Mouse (Mus musculus): ENCODE measurements around the gene Olfr287. TPM values are rescaled to one million over a fixed set of nuclear protein-coding genes. Genes with fewer than 3 reads are reported as not detected.

Olfr287 gene
- polyA plus RNA-seq, 1 experiment from 2014 or later = not detected

GRCm38 (mm10) chr15:98195442-98195841 is 25.4 kb downstream of the Olfr287 start, which contains the start of gene Olfr288:
TSS of gene Olfr288 (minus strand) at chr15:98195542.
- Histone ChIP-seq H3K9ac (no peak within 1 kb of the TSS), H3K4me2 (replicated peaks) (no peak within 1 kb of the TSS), H3K36me3 (no peaks in the 10 kb centered on the region), H3K4me1 (no peaks in the 10 kb centered on the region), H3K27ac (replicated peaks) (no peak within 1 kb of the TSS), H3K9me3 (replicated peaks) (no peaks in the 10 kb centered on the region), H3K27me3 (no peaks in the 10 kb centered on the region), H3K4me3 (replicated peaks) (no peak within 1 kb of the TSS)
- 61% methylated on average over 3 of the region's 3 CpGs for WGBS
- ATAC-seq (ENCODE audit: insufficient number of reproducible peaks, low FRiP score, low TSS enrichment, low read depth) = no peak

- Histone ChIP-seq H3K27ac (replicated peaks) (no peak overlapping the region), H3K4me2 (replicated peaks) (no peak overlapping the region), H3K9ac (no peak overlapping the region), H3K4me3 (replicated peaks) (no peak overlapping the region), H3K9me3 (replicated peaks) (no peaks in the 10 kb centered on the region), H3K36me3 (no peaks in the 10 kb centered on the region), H3K4me1 (peaks cover 10% of the 10 kb centered on the region; the same call in 1 of the 2 replicates), H3K27me3 (0 out of 2 replicates have a peak, but pooled peaks cover 4% of the 10 kb centered on the region)
- ATAC-seq (ENCODE audit: insufficient number of reproducible peaks, low FRiP score, low TSS enrichment, low read depth) = no peak
- WGBS = 33% methylated on average over 4 of the region's 4 CpGs
Observed at GRCm38 (mm10) chr15:98184456-98184855, 36.4 kb downstream of the Olfr287 start.

- WGBS = 66% methylated on average over 12 of the region's 12 CpGs
- Histone ChIP-seq H3K36me3 (no peaks in the 10 kb centered on the region), H3K4me3 (replicated peaks) (no peak overlapping the region; the same call in 1 of the 2 replicates), H3K4me2 (replicated peaks) (peak overlapping the region; percentile 69), H3K27me3 (0 out of 2 replicates have a peak, but pooled peaks cover 10% of the 10 kb centered on the region), H3K4me1 (peaks cover 10% of the 10 kb centered on the region; the same call in 1 of the 2 replicates), H3K9me3 (replicated peaks) (no peaks in the 10 kb centered on the region), H3K9ac (no peak overlapping the region), H3K27ac (replicated peaks) (no peak overlapping the region)
- ATAC-seq (ENCODE audit: insufficient number of reproducible peaks, low FRiP score, low TSS enrichment, low read depth) = no peak
Observed at GRCm38 (mm10) chr15:98181856-98182570, 38.8 kb downstream of the Olfr287 start.

DNA sequence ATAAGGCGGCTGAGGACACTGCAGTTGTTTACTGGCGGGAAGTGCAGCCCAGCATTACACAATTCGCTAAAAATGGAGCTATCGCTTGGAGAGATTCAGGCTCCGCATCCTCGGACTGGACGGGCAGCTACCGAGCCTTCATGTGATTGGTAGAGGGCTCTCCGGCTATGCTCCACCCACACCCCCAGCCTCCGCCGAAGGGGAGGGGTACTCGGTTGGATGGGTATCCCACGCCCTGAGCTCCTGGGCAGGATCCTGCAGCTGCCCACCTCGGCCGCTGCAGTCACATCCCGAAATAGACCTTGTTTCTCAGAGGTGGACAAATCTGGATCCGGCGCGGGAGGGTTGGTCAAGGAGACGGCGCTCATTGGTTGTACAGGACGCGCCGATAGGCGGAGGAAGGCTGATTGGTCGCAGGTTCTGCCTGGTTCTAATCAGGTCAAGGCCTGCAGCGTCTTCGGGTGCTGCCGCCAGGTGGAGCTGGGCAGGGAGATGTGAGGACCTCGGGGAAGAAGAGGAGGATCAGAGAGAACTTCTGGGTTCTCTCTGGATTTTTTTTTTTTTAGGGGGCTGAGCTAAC is 39.6 kb downstream of the Olfr287 start:
- under 1% methylated on average over 30 of the region's 30 CpGs for WGBS
- Histone ChIP-seq H3K9me3 (replicated peaks) (no peaks in the 10 kb centered on the region), H3K4me1 (peaks cover 10% of the 10 kb centered on the region; the same call in 1 of the 2 replicates), H3K4me2 (replicated peaks) (peak overlapping the region; percentile 69), H3K36me3 (no peaks in the 10 kb centered on the region), H3K9ac (no peak overlapping the region; the same call in 1 of the 2 replicates), H3K4me3 (replicated peaks) (peak overlapping the region; percentile 59), H3K27ac (replicated peaks) (no peak overlapping the region; the same call in 1 of the 2 replicates), H3K27me3 (peaks cover 16% of the 10 kb centered on the region; the same call in 1 of the 2 replicates)
- peak; percentile 95 for ATAC-seq (ENCODE audit: insufficient number of reproducible peaks, low FRiP score, low TSS enrichment, low read depth)

DNA sequence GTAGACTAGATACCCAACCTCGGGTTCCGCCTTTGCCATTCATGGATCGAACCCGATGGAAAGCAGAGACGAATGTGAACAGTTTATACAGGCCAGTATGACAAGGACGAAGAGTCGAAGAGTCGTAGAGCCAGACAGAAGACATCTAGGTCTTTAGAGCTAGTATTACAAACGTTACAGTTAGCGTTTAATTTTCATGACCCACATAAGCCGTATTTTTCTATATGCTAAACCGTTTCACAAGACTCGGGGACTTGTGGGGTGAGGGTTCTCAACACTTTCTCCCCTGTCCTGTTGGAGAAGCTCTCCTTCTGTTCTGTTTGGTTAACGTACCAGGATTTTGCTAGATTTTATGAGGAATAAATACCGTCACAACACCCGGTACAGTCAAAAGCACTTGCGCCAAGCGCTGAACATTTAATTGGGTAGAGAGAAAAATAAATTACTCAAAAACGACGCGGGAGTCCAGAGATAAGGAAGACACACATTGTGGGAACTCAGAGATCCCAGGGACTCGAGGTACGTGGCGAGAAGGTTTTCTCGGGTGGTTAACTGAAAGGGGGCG is 40.2 kb downstream of the Olfr287 start:
- ATAC-seq (ENCODE audit: insufficient number of reproducible peaks, low FRiP score, low TSS enrichment, low read depth) = no peak
- Histone ChIP-seq H3K9me3 (replicated peaks) (no peaks in the 10 kb centered on the region), H3K4me3 (replicated peaks) (peak overlapping the region; percentile 59), H3K4me2 (replicated peaks) (peak overlapping the region; percentile 69), H3K36me3 (no peaks in the 10 kb centered on the region), H3K27ac (replicated peaks) (no peak overlapping the region; the same call in 1 of the 2 replicates), H3K4me1 (peaks cover 10% of the 10 kb centered on the region; the same call in 1 of the 2 replicates), H3K27me3 (peaks cover 22% of the 10 kb centered on the region; the same call in 1 of the 2 replicates), H3K9ac (no peak overlapping the region)
- 6% methylated on average over 26 of the region's 26 CpGs for WGBS

DNA sequence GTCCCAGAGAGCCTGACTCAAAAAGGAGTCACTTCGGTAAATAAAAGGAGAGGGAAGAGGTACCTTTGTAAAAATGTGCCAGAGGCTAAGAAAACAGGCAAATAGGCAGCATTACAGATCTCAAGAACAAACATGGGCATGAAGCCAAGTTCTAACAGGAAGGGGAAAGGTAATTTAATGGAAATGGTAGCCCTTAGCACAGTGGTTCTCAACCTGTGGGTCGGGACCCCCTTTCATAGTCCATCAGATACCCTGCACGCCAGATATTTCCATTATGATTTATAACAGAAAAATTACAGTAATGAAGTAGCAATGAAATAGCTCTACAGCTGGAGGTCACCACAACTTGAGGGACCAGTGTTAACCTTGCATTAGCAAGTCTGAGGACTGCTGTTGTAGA is 43.5 kb downstream of the Olfr287 start:
- H3K27ac ChIP-seq (replicated peaks) = no peak overlapping the region
- H3K4me2 ChIP-seq (replicated peaks) = no peak overlapping the region
- H3K9me3 ChIP-seq (replicated peaks) = no peaks in the 10 kb centered on the region
- WGBS = 60% methylated on average over 3 of the region's 3 CpGs
- H3K9ac ChIP-seq = no peak overlapping the region
- ATAC-seq (ENCODE audit: insufficient number of reproducible peaks, low FRiP score, low TSS enrichment, low read depth) = no peak
- no peak overlapping the region for H3K4me3 ChIP-seq (replicated peaks)
- H3K4me1 ChIP-seq = peaks cover 10% of the 10 kb centered on the region; the same call in 1 of the 2 replicates
- H3K36me3 ChIP-seq = no peaks in the 10 kb centered on the region
- peaks cover 35% of the 10 kb centered on the region; the same call in 1 of the 2 replicates for H3K27me3 ChIP-seq

- Histone ChIP-seq H3K9ac (no peak overlapping the region), H3K27ac (replicated peaks) (no peak overlapping the region), H3K27me3 (peaks cover 66% of the 10 kb centered on the region), H3K4me2 (replicated peaks) (no peak overlapping the region), H3K4me1 (no peaks in the 10 kb centered on the region), H3K36me3 (no peaks in the 10 kb centered on the region), H3K4me3 (replicated peaks) (no peak overlapping the region), H3K9me3 (replicated peaks) (no peaks in the 10 kb centered on the region)
- 34% methylated on average over 8 of the region's 8 CpGs for WGBS
- ATAC-seq (ENCODE audit: insufficient number of reproducible peaks, low FRiP score, low TSS enrichment, low read depth) = no peak
Observed at GRCm38 (mm10) chr15:98173821-98174220, 47.0 kb downstream of the Olfr287 start.

DNA sequence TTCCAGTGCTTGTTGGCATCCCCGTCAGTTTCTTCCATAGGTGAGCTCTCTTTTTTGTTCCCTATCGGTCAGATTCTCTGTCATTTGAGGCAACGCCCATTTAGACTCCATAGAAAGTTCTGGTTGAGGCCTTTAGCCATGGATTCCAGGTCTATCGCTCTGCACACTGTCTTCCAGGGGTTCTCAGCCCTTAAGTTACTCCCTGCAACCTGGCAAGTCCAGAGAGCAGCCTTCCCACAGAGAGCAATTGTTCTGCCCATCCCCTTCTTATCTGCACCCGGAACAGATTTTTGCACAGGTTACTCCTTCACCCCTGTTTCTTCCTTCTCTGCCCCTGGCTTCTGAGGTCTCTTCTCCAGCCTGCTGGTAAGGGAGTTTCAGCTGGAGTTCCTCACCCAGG is 48.7 kb downstream of the Olfr287 start:
- WGBS = 72% methylated on average over 5 of the region's 5 CpGs

DNA sequence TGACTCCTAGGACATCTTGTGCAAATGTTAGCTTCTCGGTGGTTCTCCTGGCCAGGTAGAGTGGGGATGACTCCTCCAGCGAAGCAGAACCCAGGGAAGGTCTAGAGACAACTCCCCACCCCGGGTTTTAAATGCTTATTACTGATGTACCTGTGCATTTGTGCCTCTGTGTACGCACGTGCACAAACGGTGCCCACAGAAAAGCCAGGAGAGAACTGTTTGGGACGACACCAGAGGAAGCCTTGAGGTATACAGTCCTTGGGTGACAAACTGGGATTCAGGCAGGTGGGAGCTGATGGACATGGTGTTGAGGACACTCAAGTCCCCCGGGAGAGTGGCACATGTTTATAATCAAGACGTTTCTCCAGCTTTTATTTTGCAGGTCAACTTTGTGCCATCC is 49.9 kb downstream of the Olfr287 start:
- no peak overlapping the region for H3K27ac ChIP-seq (replicated peaks)
- no peaks in the 10 kb centered on the region for H3K9me3 ChIP-seq (replicated peaks)
- no peaks in the 10 kb centered on the region for H3K36me3 ChIP-seq
- peaks cover 79% of the 10 kb centered on the region for H3K27me3 ChIP-seq
- peaks cover 10% of the 10 kb centered on the region for H3K4me1 ChIP-seq
- ATAC-seq (ENCODE audit: insufficient number of reproducible peaks, low FRiP score, low TSS enrichment, low read depth) = no peak
- H3K4me2 ChIP-seq (replicated peaks) = no peak overlapping the region
- WGBS = 65% methylated on average over 9 of the region's 9 CpGs
- no peak overlapping the region for H3K4me3 ChIP-seq (replicated peaks)
- H3K9ac ChIP-seq = no peak overlapping the region

More for the DNA sequence above, 48.7 kb downstream of the Olfr287 start:
- Histone ChIP-seq H3K9me3 (replicated peaks) (no peaks in the 10 kb centered on the region), H3K4me1 (peaks cover 10% of the 10 kb centered on the region), H3K27ac (replicated peaks) (no peak overlapping the region), H3K36me3 (no peaks in the 10 kb centered on the region), H3K27me3 (peaks cover 76% of the 10 kb centered on the region), H3K9ac (no peak overlapping the region), H3K4me3 (replicated peaks) (no peak overlapping the region), H3K4me2 (replicated peaks) (no peak overlapping the region)
- ATAC-seq (ENCODE audit: insufficient number of reproducible peaks, low FRiP score, low TSS enrichment, low read depth) = no peak

GRCm38 (mm10) chr15:98170365-98170764 is 50.5 kb downstream of the Olfr287 start:
- 29% methylated on average over 7 of the region's 7 CpGs for WGBS
- peaks cover 80% of the 10 kb centered on the region for H3K27me3 ChIP-seq
- no peak for ATAC-seq (ENCODE audit: insufficient number of reproducible peaks, low FRiP score, low TSS enrichment, low read depth)

DNA sequence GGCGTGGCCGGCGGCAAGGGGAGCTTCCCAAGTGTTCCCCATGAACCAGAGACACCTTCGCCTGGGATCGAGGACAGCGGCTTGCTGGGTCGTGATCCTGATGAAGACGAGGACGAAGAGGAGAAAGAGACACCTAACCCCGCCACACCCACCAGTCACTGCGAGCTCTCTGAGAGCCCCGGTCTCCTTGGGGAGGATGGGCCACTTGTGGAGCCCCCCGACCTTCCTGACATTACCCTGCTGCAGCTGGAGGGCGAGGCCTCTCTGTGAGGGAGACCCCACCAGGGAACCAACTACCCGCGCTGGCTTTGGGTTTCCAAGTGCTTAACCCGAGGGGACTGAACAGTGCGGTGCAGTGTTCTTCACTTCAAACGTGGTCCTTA is 52.2 kb downstream of the Olfr287 start:
- Histone ChIP-seq H3K27me3 (peaks cover 81% of the 10 kb centered on the region), H3K4me2 (replicated peaks) (no peak overlapping the region; the same call in 1 of the 2 replicates), H3K4me1 (peaks cover 10% of the 10 kb centered on the region), H3K27ac (replicated peaks) (no peak overlapping the region), H3K9me3 (replicated peaks) (no peaks in the 10 kb centered on the region), H3K4me3 (replicated peaks) (peak overlapping the region; percentile 43; the same call in 1 of the 2 replicates), H3K36me3 (no peaks in the 10 kb centered on the region), H3K9ac (no peak overlapping the region)
- 5% methylated on average over 19 of the region's 19 CpGs for WGBS
- ATAC-seq (ENCODE audit: insufficient number of reproducible peaks, low FRiP score, low TSS enrichment, low read depth) = no peak

More at GRCm38 (mm10) chr15:98170365-98170764, 50.5 kb downstream of the Olfr287 start:
- Histone ChIP-seq H3K4me1 (peaks cover 10% of the 10 kb centered on the region), H3K9ac (no peak overlapping the region), H3K9me3 (replicated peaks) (no peaks in the 10 kb centered on the region), H3K36me3 (no peaks in the 10 kb centered on the region), H3K4me3 (replicated peaks) (no peak overlapping the region), H3K4me2 (replicated peaks) (no peak overlapping the region), H3K27ac (replicated peaks) (no peak overlapping the region)

Measured in embryonic facial prominence, embryonic 15.5 days (tissue).